Mouse (Mus musculus) adrenal gland, adult (tissue): ENCODE measurements around the gene Usb1.
A peak's percentile ranks its signal among the peaks of the same experiment; 100 is the strongest.

Experiments used
- DNase-seq, 2 experiments: peaks; one replicate each; pipeline ENCODE4 v3.0.0; 2022 to 2023; ENCODE audit warnings: low spot score in 1 of 2; ENCODE audit not compliant: inconsistent age in 2 of 2

Gene Usb1

DNA sequence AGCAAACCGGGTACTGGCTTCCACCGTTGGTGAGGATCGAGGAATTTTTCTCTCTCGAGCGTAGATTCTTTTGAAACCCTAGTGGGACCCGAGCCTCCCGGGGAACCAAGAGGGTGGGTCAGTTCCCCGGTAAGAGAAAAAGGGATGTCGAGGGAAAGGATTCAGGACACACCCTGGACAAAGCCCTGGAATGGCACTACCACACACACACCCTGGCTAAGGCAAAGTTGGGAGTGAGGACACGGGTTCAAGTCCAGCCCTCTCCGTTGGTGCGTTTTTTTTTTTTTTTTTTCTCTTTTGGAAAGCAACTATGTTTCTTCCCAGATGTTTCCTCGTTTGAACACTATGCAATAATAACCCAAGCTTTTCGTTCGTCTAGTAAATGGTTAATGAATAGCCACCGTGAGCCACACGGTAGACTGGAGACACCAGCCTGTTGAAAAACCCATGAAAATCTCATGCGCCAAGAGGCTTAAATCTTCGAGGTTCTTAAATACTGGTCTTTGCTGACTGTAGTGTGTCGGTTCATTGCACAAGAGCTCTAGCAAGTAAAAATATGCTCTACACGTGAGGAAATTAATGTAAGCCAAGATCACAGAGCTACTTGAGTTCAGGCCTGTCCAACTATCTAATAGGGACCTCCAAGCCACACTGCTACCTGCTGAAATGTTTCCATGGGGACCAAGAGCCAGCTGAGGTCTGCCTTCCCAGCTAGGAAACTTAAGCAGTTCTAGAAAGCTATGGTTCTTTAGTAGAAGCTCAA lies 534 bp downstream of the Usb1 start:
- DNase-seq, result peak in 1 of 2 experiments; percentile 50

DNA sequence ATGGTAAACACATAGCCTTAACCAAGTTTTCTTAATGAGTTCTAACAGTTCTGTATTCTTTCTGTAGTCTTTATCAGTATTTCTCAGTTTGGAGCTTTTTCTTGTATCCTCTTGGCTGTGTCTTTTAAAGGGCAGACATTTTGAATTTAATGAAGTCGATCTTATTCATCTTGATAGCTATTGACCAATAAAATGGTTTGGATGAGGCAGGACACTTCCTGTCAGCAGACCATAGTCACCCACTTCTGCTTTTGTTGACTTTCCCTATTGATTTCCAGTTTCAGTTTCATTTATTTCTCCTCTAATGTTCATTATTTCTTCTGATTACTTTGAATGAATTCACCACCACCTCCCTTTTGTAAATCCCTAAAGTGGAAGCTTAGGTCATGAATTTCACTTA lies 3.6 kb downstream of the Usb1 start:
- no peak for DNase-seq

DNA sequence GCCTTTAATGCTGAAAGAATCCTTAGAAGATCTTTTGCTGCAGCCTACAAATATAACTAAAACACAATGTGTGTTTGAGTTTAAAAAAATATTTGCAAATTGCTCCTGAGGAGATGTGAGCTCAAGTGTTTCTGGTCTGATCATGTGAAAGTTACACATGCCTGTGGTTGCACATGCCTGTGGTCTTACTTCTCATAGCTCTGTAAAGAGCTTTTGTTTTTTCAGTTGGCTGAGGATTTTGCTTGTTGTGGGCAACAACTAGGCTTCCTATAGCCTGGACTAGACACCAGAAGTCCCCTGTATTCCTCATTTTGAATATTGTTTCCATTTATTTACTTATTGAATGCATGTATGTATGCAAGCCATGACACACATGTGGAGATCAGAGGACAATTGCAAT lies 4.3 kb downstream of the Usb1 start:
- DNase-seq, result no peak

DNA sequence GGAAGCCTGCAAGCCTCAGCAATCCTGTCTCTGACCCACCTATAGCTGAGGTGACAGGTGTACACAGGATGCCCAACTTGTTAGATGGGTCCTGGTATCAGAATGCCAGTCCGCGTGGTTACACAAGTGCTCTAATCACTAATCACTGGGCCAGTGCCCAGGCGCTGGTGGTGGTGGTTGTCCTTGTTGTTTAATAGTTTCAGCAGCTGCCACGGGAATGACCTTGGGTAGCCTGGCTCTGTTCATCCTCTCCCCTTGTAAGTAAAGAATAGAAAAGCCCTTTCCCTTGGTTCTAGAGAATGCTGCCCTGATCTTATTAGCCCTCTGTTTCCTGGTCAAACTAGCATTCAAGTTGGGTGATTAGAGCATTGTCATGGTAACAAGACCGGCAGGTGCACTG lies 9.6 kb downstream of the Usb1 start:
- peak; percentile 63 to 83 for DNase-seq

DNA sequence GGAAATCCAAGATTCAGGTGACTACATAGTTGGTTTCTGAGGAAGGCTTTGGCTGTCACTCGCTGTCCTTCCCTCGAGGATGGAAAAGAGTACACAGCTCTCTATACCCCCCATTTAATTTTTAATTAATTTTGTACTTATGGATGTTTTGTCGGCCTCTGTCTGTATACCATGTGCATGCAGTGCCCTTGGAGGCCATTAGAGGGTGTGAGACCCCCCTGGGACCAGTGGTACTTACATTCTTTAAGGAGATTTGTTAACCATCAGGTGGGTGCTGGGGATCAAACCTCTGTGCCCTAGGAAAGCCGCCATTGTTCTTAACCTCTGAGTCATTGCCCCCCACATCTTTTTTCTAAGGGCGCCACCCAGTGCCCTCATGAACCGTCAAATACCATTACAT lies 12.6 kb downstream of the Usb1 start:
- DNase-seq, result no peak

DNA sequence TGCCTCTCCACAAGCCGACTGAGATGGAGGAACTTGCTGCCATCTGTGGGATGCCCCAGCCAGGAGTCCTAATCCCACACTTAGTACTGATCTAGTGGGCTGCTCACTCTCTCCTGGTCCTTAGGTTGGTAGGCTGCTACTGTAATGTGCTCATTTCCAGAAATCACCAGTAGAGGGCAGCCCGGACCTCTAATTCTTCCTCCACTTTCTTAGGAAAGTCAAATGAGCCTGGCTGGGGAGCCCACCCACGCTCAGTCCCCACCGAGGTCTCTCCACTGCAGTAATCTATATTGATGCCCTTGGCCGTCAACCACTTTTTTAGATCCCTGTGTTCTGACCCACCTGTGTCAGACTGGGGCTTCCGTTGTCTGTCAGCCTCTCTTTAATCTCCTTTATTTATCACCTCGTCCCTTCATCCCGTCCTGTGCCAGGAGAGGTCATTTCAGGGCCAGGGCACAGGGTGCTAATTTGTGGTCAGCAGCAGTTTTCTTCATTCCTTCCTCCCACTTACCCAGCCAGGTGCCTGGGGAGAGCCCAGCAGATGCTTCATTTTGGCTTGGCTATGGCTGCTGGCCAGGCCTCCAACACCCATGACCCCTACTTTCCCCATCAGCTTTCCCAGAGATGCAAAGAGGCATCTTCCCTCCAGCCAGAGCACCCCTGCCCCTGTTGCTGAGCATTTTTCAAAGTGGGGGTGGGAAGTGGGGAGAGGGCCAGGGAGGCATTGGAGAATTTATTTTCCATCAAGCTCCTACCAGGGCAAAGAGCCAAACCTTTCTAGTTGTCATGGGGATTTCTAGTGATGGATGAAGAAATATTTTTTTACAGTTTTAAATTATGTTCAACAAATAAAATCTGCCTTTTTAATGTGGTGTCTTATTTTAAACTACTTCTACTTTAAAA lies 14.8 kb downstream of the Usb1 start:
- peak; percentile 62 to 90 for DNase-seq

DNA sequence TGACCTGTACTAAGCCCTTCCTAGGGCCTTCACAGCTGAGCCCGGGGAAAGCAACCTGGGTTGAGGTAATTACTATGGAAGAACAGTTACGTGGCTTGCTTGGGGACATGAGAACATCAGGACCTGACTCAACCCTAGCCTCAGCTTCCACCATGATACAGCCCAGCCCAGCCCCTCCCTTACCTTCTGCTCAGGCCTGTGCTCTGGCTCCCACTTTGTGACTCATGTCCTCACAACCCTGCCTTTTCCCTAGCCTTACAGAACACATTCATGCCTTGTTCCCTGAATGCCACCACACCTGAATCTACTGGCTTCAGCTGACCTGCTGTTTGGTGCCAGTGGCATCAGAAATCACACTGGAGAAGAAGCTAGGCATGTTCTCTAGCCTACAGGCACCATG lies 16.3 kb downstream of the Usb1 start:
- DNase-seq, result peak in 1 of 2 experiments; percentile 56

DNA sequence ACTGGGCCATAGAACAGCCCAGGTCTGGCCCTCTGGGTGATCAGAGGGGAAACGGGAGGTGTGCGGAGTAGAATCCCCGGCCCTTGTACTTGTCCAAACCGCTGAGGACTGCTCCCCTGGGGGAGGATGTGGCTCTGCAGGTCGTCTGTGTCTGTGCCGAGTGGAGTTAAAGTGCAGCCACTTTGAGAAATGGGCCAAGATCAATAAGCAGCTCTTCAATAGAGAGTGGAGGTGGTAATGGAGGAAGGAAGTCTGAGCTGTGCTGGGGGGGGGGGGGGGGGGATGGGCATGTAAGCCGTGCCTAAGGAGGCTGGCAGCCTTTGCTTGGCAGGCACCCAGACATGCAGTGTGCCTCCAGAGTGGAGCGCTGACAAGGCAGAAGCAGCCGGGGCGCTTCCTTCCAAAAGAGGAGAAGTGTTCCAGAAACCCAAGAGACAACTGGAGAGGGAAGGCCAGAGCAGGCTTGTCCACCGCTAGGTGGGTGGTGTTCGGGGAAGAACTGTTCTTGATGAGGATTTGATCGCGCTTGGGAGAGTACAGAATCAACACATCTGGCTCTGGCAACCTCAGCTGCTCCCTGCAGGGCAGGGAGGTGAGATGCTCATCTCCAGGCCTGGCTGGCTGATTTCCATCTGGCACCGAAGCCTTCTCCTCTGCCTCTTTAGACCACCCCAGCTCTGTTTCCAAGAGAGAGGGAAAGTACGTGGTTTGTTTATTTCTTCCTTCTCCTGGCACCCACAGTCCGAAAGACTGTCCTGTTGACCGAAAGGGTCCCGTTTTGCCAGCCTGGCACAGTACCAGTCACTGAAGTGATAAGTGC lies 16.9 kb downstream of the Usb1 start:
- peak in 1 of 2 experiments; percentile 76 for DNase-seq

DNA sequence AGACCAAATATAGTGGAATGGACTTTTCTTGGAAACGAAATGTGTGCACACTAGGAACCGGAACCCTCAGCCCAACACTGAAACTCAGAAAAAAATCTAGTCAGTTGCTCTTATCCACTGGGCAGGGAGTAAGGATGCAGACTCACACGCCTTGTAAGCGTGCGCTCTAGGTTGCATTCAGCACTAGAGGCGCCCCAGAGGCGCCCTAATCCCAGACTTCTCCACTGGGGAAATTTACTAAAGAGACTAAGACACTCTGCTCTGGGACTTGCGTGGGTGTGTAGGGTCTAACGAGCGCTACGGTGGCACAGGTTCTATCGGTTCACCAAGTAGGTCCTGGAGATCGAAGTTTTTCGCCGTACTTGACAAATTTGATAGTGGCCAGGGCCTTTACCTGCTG lies 19.4 kb downstream of the Usb1 start:
- no peak for DNase-seq

DNA sequence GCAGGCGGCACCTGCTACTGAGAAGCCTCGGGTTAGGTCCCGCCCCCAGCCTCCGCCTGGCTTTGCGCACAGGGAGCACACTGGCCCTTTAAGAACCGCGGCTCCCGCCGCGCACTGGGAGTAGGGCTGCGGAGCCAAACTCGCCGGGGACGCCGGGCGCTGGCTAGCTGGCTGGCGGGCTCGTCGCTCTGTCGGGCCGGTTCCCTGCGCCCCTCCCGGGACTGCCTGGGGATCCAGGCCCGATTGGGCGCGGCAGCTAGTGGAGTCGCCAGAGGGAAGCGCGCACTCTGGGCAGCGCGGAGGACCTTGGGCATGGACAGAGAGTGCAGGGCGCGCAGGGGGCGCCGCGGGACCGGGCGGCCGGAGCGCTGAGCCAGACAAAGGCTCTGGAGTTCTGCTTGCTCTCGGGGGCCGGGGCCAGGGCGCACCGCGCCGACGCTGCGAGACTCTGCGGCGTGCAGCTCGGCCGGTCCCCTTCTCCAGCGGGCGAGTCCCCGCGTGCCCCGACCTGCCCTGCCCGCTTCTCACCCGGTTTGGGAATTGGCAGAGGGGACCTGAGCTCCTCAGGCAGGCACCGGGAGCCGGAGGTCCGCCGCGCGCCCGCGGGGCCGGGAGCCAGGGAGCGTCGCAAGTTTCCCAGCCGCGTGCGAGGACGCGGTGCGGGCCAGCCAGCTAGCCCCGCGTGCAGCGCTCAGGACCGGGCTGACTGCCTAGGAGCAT lies 20.2 kb downstream of the Usb1 start, which contains the start of gene Mmp15:
TSS of gene Mmp15 (plus strand) at position 118 of the 720 bp plus-strand sequence.
- peak; percentile 72 to 89 for DNase-seq

DNA sequence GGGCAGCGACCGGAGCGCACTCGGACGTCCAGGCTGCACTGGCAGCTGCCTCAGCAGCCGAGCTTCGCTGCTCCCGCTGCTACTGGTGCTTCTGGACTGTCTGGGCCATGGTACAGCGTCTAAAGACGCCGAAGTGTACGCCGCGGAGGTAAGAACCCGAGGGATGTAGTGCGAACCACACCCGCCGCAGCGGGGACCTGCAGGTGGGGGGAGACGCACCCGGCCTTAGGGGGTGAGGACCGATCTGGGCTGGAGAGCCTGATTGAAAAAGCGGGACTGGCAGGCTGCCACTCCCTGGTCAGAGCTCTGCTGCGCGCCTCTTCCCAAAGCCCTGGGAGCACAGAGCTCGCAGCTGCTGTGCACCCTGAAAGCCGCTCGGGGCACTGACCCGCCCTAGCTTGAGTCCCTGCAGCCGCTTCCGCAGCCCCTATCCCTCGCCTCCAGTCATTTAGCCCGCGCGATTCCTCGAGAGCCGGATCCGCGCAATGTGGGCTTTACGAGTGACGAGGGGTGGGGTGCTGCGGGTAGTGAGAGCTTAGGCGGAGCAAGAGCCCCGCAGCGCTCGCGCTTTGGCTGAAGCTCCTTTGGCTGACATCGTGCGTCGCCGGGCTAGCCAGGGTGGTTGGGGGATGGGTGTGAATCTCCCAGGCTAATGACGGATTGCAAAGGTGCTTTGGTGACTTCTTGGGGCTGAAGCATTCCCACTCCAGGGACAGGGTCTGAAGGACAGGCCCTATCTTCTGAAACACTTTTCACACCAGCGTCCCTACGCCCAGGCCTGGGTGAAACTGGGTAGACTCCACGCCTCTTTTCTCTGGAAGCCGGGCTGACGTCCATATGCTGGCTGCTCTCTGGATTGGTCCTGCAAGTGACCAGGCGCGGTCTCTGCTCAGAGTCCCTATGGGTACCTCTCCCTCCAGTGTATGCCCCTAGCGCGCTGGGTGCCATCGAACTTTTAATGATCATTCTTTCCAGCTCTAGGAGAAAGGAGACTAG lies 21.1 kb downstream of the Usb1 start:
- DNase-seq, result peak; percentile 45 to 80

DNA sequence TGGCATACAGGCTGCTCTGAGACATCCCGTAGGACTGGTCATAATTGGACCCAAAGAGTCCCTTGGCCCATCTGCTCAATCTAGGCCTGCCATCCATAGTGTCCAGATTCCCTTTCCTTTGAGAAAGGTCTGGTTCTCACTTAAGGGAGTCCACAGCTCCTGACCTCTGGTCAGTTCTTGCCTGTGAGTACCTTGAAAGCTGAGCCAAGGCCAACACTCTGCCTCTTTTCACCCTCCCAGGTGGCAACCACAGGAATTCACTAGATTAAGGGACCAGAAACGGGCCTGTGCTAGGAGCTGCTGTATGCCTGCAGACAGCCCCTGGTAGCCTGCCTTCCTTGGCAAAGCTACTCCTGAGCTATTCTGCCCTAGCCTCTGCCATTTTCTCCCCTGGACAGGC lies 22.5 kb downstream of the Usb1 start:
- no peak for DNase-seq

DNA sequence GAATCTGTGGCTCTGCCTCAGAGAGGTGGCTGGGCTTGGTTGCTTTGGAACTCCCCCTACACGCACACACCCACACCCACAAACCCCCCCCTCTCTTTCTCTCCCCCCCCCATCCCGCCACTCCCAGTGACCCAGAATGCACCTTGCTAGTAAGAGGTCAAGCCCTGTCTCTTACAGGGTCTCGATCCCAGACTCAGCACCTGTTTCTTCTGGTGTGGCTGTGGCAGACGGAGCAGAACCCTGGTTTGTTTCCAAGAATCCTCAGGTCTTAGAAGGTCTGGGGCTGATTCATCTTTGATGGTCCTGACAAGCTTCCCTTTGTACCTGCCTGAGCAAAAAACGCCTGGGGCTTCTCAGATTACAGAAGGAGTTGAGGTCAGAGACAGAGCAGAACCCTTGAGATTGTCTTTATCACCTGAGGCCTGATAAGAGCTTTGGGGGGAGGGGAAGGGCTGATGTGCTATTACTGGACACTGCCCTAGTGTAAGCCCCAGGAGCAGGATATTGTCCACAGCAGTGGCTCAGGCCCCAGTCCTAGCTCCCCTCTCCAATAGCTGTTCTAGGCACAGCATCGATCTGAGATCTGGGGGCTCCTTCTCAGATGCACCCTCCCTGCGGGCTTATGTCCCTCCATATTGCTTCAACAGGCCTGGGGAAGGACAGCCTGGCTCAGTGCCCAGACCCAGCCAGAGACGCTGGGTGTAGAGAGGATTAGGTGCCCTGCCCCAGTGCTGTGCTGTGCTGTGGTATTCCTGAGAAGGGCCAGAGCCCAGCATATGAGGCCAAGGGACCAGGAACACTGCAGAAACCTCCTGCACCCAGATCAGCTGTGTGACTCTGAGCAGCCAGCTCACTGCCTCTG lies 26.7 kb downstream of the Usb1 start:
- DNase-seq, result peak in 1 of 2 experiments; percentile 57

DNA sequence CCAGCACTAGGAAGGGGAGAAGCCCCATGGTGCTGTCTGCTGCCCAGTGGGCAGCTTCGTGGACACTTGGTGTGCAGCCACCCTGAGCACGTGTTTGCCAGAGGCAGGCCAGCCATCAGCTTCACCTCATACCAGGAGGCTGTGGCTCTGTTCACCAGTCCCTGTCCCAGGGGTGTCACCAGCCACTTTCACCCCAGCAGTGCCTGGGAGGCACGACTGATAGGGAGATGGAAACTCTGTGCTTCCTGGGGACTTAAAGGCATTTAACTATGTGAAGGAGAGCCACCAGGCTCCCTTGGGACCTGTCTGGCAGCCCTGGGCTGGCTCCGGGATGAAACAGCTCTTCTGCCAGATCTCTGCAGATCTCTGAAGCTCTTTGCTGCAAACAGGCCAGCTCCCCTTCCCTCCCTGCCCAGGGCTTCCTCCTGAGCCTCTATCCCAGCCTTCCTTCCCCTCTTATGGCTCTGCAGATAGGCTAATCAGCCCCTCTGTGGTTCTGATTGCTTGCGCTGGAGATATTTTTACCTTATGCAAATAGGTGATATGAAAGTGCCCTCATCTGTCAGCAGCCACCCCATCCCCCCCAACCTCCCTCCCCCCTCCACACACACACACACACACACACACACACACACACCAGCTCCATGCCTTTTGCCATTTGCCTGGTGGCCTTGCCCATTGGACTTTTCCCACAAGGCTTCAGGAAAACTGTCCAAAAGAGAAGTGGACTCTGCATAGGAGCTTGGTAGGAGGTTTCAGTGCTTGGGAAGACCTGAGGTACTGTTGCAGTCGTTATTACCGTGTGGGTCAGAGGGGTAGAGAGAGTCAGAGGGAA lies 28.3 kb downstream of the Usb1 start:
- peak in 1 of 2 experiments; percentile 48 for DNase-seq

DNA sequence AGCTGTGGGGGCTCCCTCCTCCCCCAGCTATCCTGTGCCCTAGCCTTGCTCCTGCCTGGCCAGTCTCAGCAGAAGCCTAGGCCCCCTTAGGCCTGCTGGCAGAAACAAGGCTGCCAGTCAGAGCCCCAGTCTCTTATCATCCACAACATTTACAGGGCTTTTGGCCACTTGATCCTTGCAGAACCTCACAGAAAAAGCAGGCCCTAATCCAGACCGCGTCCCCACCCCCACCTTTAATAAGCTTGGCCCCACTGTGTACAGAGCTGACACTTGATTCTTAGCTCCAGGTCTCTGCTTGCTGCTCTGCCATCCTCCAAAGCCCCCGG lies 28.9 kb downstream of the Usb1 start:
- no peak for DNase-seq

DNA sequence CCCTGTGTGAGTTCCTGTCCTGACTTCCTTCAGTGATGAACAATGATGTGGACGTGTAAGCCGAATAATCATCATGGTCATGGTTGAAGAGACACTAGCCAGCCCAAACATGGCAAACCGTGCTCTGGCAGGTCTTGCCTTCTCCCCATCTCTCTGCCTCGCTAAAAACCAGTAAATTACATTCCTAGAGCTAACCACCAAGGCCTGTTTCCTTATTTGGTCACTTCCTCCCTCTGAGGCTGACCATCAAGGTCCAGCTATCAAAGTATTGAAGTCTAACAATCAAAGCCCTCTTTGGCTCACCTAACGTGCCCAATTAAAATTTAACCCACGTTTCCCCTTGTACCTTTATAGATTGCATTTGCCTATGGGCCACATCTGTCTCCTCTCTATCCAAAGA lies 30.2 kb downstream of the Usb1 start:
- peak in 1 of 2 experiments; percentile 68 for DNase-seq

DNA sequence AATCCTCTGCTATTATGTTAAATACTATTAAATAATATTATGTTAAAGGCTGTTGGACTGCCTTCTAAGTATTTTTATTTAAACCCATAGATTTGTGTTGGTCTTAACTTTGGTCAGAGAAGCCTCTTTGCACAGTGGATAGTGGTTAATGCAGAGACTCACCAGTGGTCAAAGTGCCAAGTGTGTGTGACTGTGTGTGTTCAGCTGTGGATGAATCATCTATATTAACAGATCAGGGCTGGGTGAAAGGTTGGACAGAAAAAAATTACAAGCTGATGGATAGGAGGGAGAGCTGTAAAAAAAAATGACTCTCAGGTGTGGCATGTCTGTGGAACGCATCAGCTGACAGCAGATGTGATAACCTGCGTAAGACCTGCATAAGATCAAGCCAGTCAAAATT lies 31.8 kb downstream of the Usb1 start:
- DNase-seq, result no peak
